Mouse (Mus musculus) forebrain, postnatal 0 days (tissue): ENCODE data around the gene Eml1. TPM values are rescaled to one million over a fixed set of nuclear protein-coding genes. Genes with fewer than 3 reads are reported as not detected.
A peak's percentile ranks its signal among the peaks of the same experiment; 100 is the strongest.

ENCODE experiments used
- ATAC-seq: fragments of 200-750 bp; cut with Nextera tagmentation; 2 replicates; pipeline ENCODE4 v1.8.0; 2017; ENCODE audit warnings: mild to moderate bottlenecking, moderate library complexity
- DNase-seq: peaks from one replicate; pipeline ENCODE4 v3.0.0-alpha.2; 2015
- H3K27ac ChIP-seq: fragments of 300-500 bp; sonication (generic); 2 replicates; pipeline ENCODE4 v1.5.1; 2014; ENCODE audit warnings: low read depth, mild to moderate bottlenecking, antibody characterized with exemption, low read length, moderate library complexity, mixed read lengths
- H3K27me3 ChIP-seq: fragments of 300-500 bp; sonication (generic); 2 replicates; pipeline ENCODE4 v1.6.1; 2014; ENCODE audit warnings: mild to moderate bottlenecking, low read length, mixed read lengths; ENCODE audit not compliant: insufficient read depth
- H3K36me3 ChIP-seq: fragments of 300-500 bp; sonication (generic); 2 replicates; pipeline ENCODE4 v1.6.1; 2014; ENCODE audit warnings: mild to moderate bottlenecking, moderate library complexity; ENCODE audit not compliant: insufficient read depth
- H3K4me1 ChIP-seq: fragments of 300-500 bp; sonication (generic); 2 replicates; pipeline ENCODE4 v1.6.1; 2014; ENCODE audit warnings: antibody characterized with exemption; ENCODE audit not compliant: insufficient read depth
- H3K4me2 ChIP-seq: fragments of 300-500 bp; sonication (generic); 2 replicates; pipeline ENCODE4 v1.6.1; 2014; ENCODE audit warnings: low read depth, mild to moderate bottlenecking, moderate library complexity
- H3K4me3 ChIP-seq: fragments of 300-500 bp; sonication (generic); 2 replicates; pipeline ENCODE4 v1.5.1; 2014; ENCODE audit warnings: low read depth, low read length, mixed read lengths
- H3K9ac ChIP-seq: fragments of 300-500 bp; sonication (generic); 2 replicates; pipeline ENCODE4 v1.6.1; 2014; ENCODE audit warnings: mild to moderate bottlenecking
- H3K9me3 ChIP-seq: fragments of 300-500 bp; sonication (generic); 2 replicates; pipeline ENCODE4 v1.6.1; 2016; ENCODE audit warnings: low read length
- CTCF ChIP-seq: sonication (generic); IDR thresholded peaks from 2 replicates; pipeline ENCODE4 v1.5.1; 2016; ENCODE audit warnings: antibody characterized with exemption, control low read depth, low read depth
- WGBS: fragments of 180-500 bp; shearing (Covaris S2); extraction: QIAGEN DNeasy Blood & Tissue Kit; methylation state at CpG from one replicate; pipeline ENCODE4 v1.1.7; 2014; 5-methylcytosine and 5-hydroxymethylcytosine counted together
- polyA plus RNA-seq: library from polyadenylated mRNA; unstranded; fragments of >200 nt; fragmentation: Nextera tagmentation; extraction: Ambion mirVana; gene quantifications from 2 replicates; pipeline ENCODE4 v1.2.1, GENCODE M21; 2015
- total RNA-seq: library from RNA; depleted of rRNA; stranded (reverse); fragments of >200 nt; gene quantifications from 2 replicates; pipeline ENCODE4 v1.2.3, GENCODE M21; 2014

The Eml1 gene
- total and polyA plus RNA-seq, 2 experiments from 2014 or later, result 43.5 to 69.1 TPM

DNA sequence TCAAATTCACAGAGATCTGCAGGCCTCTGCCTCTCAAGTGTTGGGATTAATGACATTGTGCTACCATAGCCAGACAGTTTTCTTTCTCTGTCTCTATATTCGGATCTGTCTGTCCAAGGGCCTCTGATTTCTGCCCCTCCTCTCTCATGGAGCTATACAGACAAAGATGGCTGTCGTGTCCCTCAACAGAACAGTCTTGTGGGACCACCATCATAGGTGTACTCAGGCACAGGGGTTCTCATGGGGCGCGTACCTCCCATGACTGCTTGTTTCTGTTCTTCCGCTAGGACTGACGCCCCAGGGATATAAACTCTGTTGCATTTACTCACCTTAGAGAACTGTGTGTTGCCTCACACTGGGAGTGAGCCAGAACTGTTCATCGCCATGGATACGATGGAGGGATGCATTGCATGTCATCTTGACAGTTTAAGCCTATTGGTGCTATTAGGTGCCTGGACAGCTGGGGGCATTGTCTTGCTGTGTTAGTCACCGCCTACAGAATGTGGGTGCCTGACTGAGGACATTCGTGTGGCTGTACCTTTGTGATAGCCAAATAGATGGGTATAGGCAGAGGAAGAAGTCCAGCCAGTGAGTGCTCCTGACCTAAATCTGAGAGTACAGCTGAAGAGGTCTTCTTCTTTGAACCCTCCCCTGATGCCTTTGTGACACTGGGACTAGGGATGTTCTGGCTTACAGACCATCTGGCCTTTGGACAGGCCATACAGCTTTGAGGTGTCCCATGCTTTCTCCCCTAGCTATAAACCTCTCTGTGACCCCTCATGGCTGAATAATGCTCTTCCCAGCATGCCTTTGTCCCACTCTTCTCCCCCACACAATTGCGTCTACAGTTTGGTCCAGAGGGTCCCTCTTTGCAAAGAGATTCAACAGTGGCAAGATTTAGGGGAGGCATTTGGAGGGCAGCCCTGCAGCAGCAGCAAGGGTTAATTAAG lies 73.7 kb downstream of the Eml1 start:
- H3K4me3 ChIP-seq, result no peak overlapping the region
- ATAC-seq (peak; percentile 73), DNase-seq (no peak)
- 42% methylated on average over 11 of the region's 11 CpGs for WGBS
- no peak overlapping the region for H3K27ac ChIP-seq
- no peak for TF ChIP-seq CTCF
- no peaks in the 10 kb centered on the region for H3K36me3 ChIP-seq
- H3K4me1 ChIP-seq, result peaks cover 6% of the 10 kb centered on the region; the same call in 1 of the 2 replicates
- H3K9ac ChIP-seq, result no peak overlapping the region
- H3K27me3 ChIP-seq, result no peaks in the 10 kb centered on the region
- no peak overlapping the region for H3K4me2 ChIP-seq
- no peaks in the 10 kb centered on the region for H3K9me3 ChIP-seq

- Histone ChIP-seq H3K27me3 (no peaks in the 10 kb centered on the region), H3K9ac (no peak overlapping the region), H3K36me3 (no peaks in the 10 kb centered on the region), H3K27ac (no peak overlapping the region), H3K4me1 (peaks cover 9% of the 10 kb centered on the region), H3K4me3 (no peak overlapping the region), H3K4me2 (no peak overlapping the region), H3K9me3 (no peaks in the 10 kb centered on the region)
- TF ChIP-seq CTCF, result no peak
- WGBS, result 95% methylated on average over 2 of the region's 2 CpGs
- ATAC-seq (no peak), DNase-seq (no peak)
These were observed 76.0 kb downstream of the Eml1 start for GRCm38 (mm10) chr12:108446721-108447120.

DNA sequence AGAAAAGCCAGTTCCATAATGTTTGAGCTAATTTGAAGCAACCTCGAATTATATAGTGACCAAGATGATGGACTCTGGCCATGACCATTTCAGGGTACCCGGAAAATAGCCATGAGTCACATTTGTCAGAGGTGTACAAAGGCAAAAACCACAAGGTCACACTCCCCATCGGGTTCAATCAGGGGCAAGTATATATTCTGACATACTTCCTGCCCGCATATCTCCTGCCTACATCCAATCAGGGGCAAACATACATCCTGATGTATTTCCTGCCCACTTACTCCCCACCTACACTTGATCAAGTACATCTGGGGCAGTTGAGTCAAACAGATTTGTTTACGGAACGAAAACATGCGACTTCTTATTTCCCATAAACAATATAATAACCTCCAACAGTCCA lies 77.6 kb downstream of the Eml1 start:
- WGBS, result 95% methylated on average over 7 of the region's 7 CpGs
- Histone ChIP-seq H3K27ac (no peak overlapping the region), H3K9me3 (no peaks in the 10 kb centered on the region), H3K4me3 (no peak overlapping the region), H3K36me3 (no peaks in the 10 kb centered on the region), H3K4me2 (no peak overlapping the region), H3K9ac (no peak overlapping the region), H3K4me1 (peaks cover 5% of the 10 kb centered on the region), H3K27me3 (no peaks in the 10 kb centered on the region)
- ATAC-seq (no peak), DNase-seq (no peak)
- TF ChIP-seq CTCF, result no peak

DNA sequence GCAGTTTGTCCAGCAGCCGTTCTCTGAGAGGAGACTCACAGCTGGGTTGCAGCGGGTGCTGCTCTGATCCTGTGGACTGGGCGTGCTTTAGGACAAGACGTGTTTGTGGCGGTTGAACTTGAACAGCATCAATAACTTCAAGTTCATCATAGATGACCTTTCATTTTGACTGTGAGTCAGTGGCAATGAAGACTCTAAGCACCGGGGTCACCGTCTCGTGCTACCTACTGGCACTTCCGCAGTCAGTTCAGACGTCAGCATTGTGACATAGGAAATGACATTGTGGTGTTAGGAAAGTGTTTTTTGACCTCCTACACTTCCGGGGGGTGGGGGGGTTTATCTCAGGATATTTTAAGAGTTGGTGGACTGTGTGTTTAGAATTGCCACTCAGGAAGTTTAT lies 79.2 kb downstream of the Eml1 start:
- no peak overlapping the region for H3K4me3 ChIP-seq
- WGBS, result 79% methylated on average over 11 of the region's 11 CpGs
- DNase-seq, result no peak
- H3K27me3 ChIP-seq, result no peaks in the 10 kb centered on the region
- H3K4me1 ChIP-seq, result peaks cover 3% of the 10 kb centered on the region; the same call in 1 of the 2 replicates
- no peak overlapping the region for H3K4me2 ChIP-seq
- no peaks in the 10 kb centered on the region for H3K9me3 ChIP-seq
- no peak for TF ChIP-seq CTCF
- ATAC-seq, result no peak
- no peaks in the 10 kb centered on the region for H3K36me3 ChIP-seq
- no peak overlapping the region for H3K9ac ChIP-seq
- no peak overlapping the region for H3K27ac ChIP-seq

DNA sequence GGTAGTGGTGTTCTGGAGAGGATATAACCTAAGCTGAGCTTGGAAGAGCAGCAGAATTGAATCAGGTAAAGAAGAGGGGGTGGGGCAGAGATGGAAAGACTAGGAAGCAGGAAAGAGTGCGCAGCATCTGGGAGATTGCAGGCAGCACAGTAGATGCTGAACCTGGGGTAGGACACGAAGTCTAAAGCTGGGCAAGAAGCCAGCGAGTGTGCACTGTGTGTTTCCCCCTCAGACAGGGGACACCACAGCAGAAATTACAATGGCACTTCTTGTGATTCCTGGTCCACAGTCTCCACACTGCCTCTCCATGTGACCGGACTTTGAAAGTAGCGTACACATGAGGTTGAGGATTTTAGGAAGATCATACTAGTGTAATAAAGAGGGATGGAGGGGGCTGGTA lies 79.8 kb downstream of the Eml1 start:
- Histone ChIP-seq H3K4me1 (peaks cover 3% of the 10 kb centered on the region; the same call in 1 of the 2 replicates), H3K27me3 (no peaks in the 10 kb centered on the region), H3K9me3 (no peaks in the 10 kb centered on the region), H3K36me3 (no peaks in the 10 kb centered on the region), H3K27ac (no peak overlapping the region), H3K4me3 (no peak overlapping the region), H3K4me2 (no peak overlapping the region), H3K9ac (no peak overlapping the region)
- DNase-seq (no peak), ATAC-seq (no peak)
- 65% methylated on average over 5 of the region's 5 CpGs for WGBS
- no peak for TF ChIP-seq CTCF

DNA sequence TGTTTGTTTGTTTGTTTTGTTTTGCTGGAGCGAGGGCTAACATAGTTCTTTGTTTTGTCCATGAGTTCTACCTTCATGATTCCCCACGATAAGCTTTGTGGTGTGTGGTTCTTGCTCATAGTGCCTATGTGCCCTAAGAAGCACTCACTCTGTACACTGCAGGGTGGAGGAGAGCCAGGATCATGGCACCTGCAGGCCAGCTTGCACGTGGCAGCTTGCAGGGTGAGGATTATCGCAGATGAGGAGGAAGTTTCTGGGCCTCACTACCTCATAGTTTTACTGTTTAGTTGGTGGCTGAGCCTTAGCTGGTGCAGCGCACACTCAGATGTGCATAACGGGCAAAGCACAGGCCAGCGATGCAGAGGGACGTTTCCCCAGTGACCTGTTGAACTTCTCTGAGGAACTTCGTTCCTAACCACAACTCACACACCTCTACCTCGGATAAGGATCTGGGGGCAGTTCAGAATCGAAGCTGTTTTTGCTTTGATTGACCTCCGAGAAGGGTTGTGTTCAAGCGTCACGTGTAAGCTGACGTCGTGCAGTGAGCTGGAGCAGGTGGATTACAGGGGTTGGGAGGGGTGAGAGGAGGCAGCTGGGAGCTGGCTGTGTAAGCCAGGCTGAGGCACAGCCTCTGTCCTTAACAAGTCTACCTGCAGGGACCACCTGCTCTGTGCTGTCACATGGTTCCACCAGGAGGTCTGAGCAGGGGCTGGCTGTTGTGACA lies 81.6 kb downstream of the Eml1 start:
- H3K27me3 ChIP-seq, result no peaks in the 10 kb centered on the region
- H3K4me3 ChIP-seq, result no peak overlapping the region
- H3K4me2 ChIP-seq, result no peak overlapping the region
- 49% methylated on average over 16 of the region's 16 CpGs for WGBS
- H3K27ac ChIP-seq, result no peak overlapping the region
- ATAC-seq, result no peak
- peaks cover 3% of the 10 kb centered on the region; the same call in 1 of the 2 replicates for H3K4me1 ChIP-seq
- no peak overlapping the region for H3K9ac ChIP-seq
- DNase-seq, result no peak
- H3K36me3 ChIP-seq, result no peaks in the 10 kb centered on the region
- TF ChIP-seq CTCF, result no peak
- H3K9me3 ChIP-seq, result no peaks in the 10 kb centered on the region
